Mouse (Mus musculus): ENCODE measurements around the gene Tacc3.
A peak's percentile ranks its signal among the peaks of the same experiment; 100 is the strongest.

The Tacc3 gene

GRCm38 (mm10) chr5:33656739-33657138 lies 1.2 kb upstream of the Tacc3 start:
- DNase-seq = no peak

- no peak for DNase-seq
Measured at GRCm38 (mm10) chr5:33657251-33657786, 609 bp upstream of the Tacc3 start.

- DNase-seq = no peak
Measured at GRCm38 (mm10) chr5:33658664-33659050, 729 bp downstream of the Tacc3 start.

- DNase-seq = peak; percentile 63
Measured at GRCm38 (mm10) chr5:33668223-33668622, 10.3 kb downstream of the Tacc3 start.

- DNase-seq = no peak
Measured at GRCm38 (mm10) chr5:33671659-33672058, 13.7 kb downstream of the Tacc3 start.

GRCm38 (mm10) chr5:33674439-33674838 lies 16.5 kb downstream of the Tacc3 start:
- no peak for DNase-seq

- DNase-seq = peak; percentile 80
Measured at GRCm38 (mm10) chr5:33675964-33676363, 18.0 kb downstream of the Tacc3 start.

- DNase-seq = no peak
Measured at GRCm38 (mm10) chr5:33678244-33678643, 20.3 kb downstream of the Tacc3 start.

GRCm38 (mm10) chr5:33681044-33681443 lies 23.1 kb downstream of the Tacc3 start:
- DNase-seq = no peak

- no peak for DNase-seq
Measured at GRCm38 (mm10) chr5:33681611-33682388, 23.9 kb downstream of the Tacc3 start.

GRCm38 (mm10) chr5:33682963-33683362 lies 25.0 kb downstream of the Tacc3 start:
- no peak for DNase-seq

GRCm38 (mm10) chr5:33683897-33684652 lies 26.1 kb downstream of the Tacc3 start:
- DNase-seq = peak; percentile 82

- DNase-seq = no peak
Measured at GRCm38 (mm10) chr5:33684932-33685331, 27.0 kb downstream of the Tacc3 start.

- no peak for DNase-seq
Measured at GRCm38 (mm10) chr5:33687142-33687541, 29.2 kb downstream of the Tacc3 start.

- no peak for DNase-seq
Measured at GRCm38 (mm10) chr5:33688278-33689220, 30.6 kb downstream of the Tacc3 start.

- DNase-seq = peak; percentile 62
Measured at GRCm38 (mm10) chr5:33689221-33689844, 31.4 kb downstream of the Tacc3 start.

- no peak for DNase-seq
Measured at GRCm38 (mm10) chr5:33689852-33690645, 32.1 kb downstream of the Tacc3 start.

GRCm38 (mm10) chr5:33692393-33692792 lies 34.5 kb downstream of the Tacc3 start:
- DNase-seq = peak; percentile 85

- no peak for DNase-seq
Measured at GRCm38 (mm10) chr5:33694461-33694847, 36.5 kb downstream of the Tacc3 start.

GRCm38 (mm10) chr5:33694848-33695717 lies 37.2 kb downstream of the Tacc3 start:
- DNase-seq = peak; percentile 89
